Mouse (Mus musculus): ENCODE data around the gene Kiss1. TPM values are rescaled to one million over a fixed set of nuclear protein-coding genes. Genes with fewer than 3 reads are reported as not detected.
A peak's percentile ranks its signal among the peaks of the same experiment; 100 is the strongest.

Kiss1 gene
- polyA plus RNA-seq, 1 experiment, result not detected

- Histone ChIP-seq H3K27ac (ENCODE audit: insufficient read depth, low read length) (no peak overlapping the region), H3K4me3 (ENCODE audit: insufficient read depth, low read length) (no peak overlapping the region), H3K4me1 (ENCODE audit: control insufficient read depth, insufficient read depth, low read length) (no peaks in the 10 kb centered on the region)
- peak; percentile 96 for TF ChIP-seq CTCF (IDR thresholded peaks at IDR 0.05; ENCODE audit: borderline replicate concordance, insufficient read depth, low read length)
- no peak for TF ChIP-seq POLR2A (IDR thresholded peaks at IDR 0.05; ENCODE audit: low read depth, low read length)
Observed at GRCm38 (mm10) chr1:133353371-133353809, 31.7 kb downstream of the Kiss1 start.

GRCm38 (mm10) chr1:133355469-133355868 is 33.8 kb downstream of the Kiss1 start:
- TF ChIP-seq POLR2A (IDR thresholded peaks at IDR 0.05; ENCODE audit: low read depth, low read length), result no peak
- no peak for TF ChIP-seq CTCF (IDR thresholded peaks at IDR 0.05; ENCODE audit: borderline replicate concordance, insufficient read depth, low read length)
- no peaks in the 10 kb centered on the region for H3K4me1 ChIP-seq (ENCODE audit: control insufficient read depth, insufficient read depth, low read length)
- no peak overlapping the region for H3K27ac ChIP-seq (ENCODE audit: insufficient read depth, low read length)
- H3K4me3 ChIP-seq (ENCODE audit: insufficient read depth, low read length), result no peak overlapping the region

GRCm38 (mm10) chr1:133355912-133356311 is 34.2 kb downstream of the Kiss1 start:
- no peak overlapping the region for H3K27ac ChIP-seq (ENCODE audit: insufficient read depth, low read length)
- H3K4me1 ChIP-seq (ENCODE audit: control insufficient read depth, insufficient read depth, low read length), result no peaks in the 10 kb centered on the region
- no peak overlapping the region for H3K4me3 ChIP-seq (ENCODE audit: insufficient read depth, low read length)
- TF ChIP-seq POLR2A (IDR thresholded peaks at IDR 0.05; ENCODE audit: low read depth, low read length), result no peak
- TF ChIP-seq CTCF (IDR thresholded peaks at IDR 0.05; ENCODE audit: borderline replicate concordance, insufficient read depth, low read length), result no peak

GRCm38 (mm10) chr1:133356330-133356729 is 34.7 kb downstream of the Kiss1 start:
- Histone ChIP-seq H3K4me1 (ENCODE audit: control insufficient read depth, insufficient read depth, low read length) (no peaks in the 10 kb centered on the region), H3K4me3 (ENCODE audit: insufficient read depth, low read length) (no peak overlapping the region), H3K27ac (ENCODE audit: insufficient read depth, low read length) (no peak overlapping the region)
- TF ChIP-seq POLR2A (IDR thresholded peaks at IDR 0.05; ENCODE audit: low read depth, low read length), result no peak
- no peak for TF ChIP-seq CTCF (IDR thresholded peaks at IDR 0.05; ENCODE audit: borderline replicate concordance, insufficient read depth, low read length)

- Histone ChIP-seq H3K4me3 (ENCODE audit: insufficient read depth, low read length) (no peak overlapping the region), H3K27ac (ENCODE audit: insufficient read depth, low read length) (no peak overlapping the region), H3K4me1 (ENCODE audit: control insufficient read depth, insufficient read depth, low read length) (no peaks in the 10 kb centered on the region)
- TF ChIP-seq CTCF (IDR thresholded peaks at IDR 0.05; ENCODE audit: borderline replicate concordance, insufficient read depth, low read length) (no peak), POLR2A (IDR thresholded peaks at IDR 0.05; ENCODE audit: low read depth, low read length) (no peak)
Observed at GRCm38 (mm10) chr1:133361006-133361405, 39.3 kb downstream of the Kiss1 start.

- Histone ChIP-seq H3K4me3 (ENCODE audit: insufficient read depth, low read length) (no peak overlapping the region), H3K4me1 (ENCODE audit: control insufficient read depth, insufficient read depth, low read length) (no peaks in the 10 kb centered on the region), H3K27ac (ENCODE audit: insufficient read depth, low read length) (no peak overlapping the region)
- TF ChIP-seq POLR2A (IDR thresholded peaks at IDR 0.05; ENCODE audit: low read depth, low read length) (no peak), CTCF (IDR thresholded peaks at IDR 0.05; ENCODE audit: borderline replicate concordance, insufficient read depth, low read length) (no peak)
Observed at GRCm38 (mm10) chr1:133362103-133362502, 40.4 kb downstream of the Kiss1 start.

- peak within 1 kb of the TSS; percentile 42 for H3K4me3 ChIP-seq (ENCODE audit: insufficient read depth, low read length)
Observed at GRCm38 (mm10) chr1:133363276-133364021, 41.8 kb downstream of the Kiss1 start, which contains the start of gene Etnk2. Gene Etnk2, plus strand, starts transcription at chr1:133363572.

GRCm38 (mm10) chr1:133364022-133364630 is 42.5 kb downstream of the Kiss1 start:
- Histone ChIP-seq H3K4me3 (ENCODE audit: insufficient read depth, low read length) (peak overlapping the region; percentile 42), H3K4me1 (ENCODE audit: control insufficient read depth, insufficient read depth, low read length) (no peaks in the 10 kb centered on the region), H3K27ac (ENCODE audit: insufficient read depth, low read length) (no peak overlapping the region)
- no peak for TF ChIP-seq CTCF (IDR thresholded peaks at IDR 0.05; ENCODE audit: borderline replicate concordance, insufficient read depth, low read length)
- TF ChIP-seq POLR2A (IDR thresholded peaks at IDR 0.05; ENCODE audit: low read depth, low read length), result no peak

More at GRCm38 (mm10) chr1:133363276-133364021, 41.8 kb downstream of the Kiss1 start, which contains the start of gene Etnk2:
- Histone ChIP-seq H3K4me1 (ENCODE audit: control insufficient read depth, insufficient read depth, low read length) (no peaks in the 10 kb centered on the region), H3K27ac (ENCODE audit: insufficient read depth, low read length) (no peak within 1 kb of the TSS)
- TF ChIP-seq POLR2A (IDR thresholded peaks at IDR 0.05; ENCODE audit: low read depth, low read length) (no peak), CTCF (IDR thresholded peaks at IDR 0.05; ENCODE audit: borderline replicate concordance, insufficient read depth, low read length) (no peak)

GRCm38 (mm10) chr1:133364890-133365289 is 43.2 kb downstream of the Kiss1 start:
- Histone ChIP-seq H3K4me3 (ENCODE audit: insufficient read depth, low read length) (no peak overlapping the region), H3K27ac (ENCODE audit: insufficient read depth, low read length) (no peak overlapping the region), H3K4me1 (ENCODE audit: control insufficient read depth, insufficient read depth, low read length) (no peaks in the 10 kb centered on the region)
- TF ChIP-seq CTCF (IDR thresholded peaks at IDR 0.05; ENCODE audit: borderline replicate concordance, insufficient read depth, low read length) (no peak), POLR2A (IDR thresholded peaks at IDR 0.05; ENCODE audit: low read depth, low read length) (no peak)
